Mouse (Mus musculus): ENCODE data around the gene Gdi2.

Gene Gdi2

GRCm38 (mm10) chr13:3547410-3547809 lies 9.5 kb downstream of the Gdi2 start:
- DNase-seq (ENCODE audit: low read depth, low spot score) = no peak

- DNase-seq (ENCODE audit: low read depth, low spot score) = no peak
These were observed 10.0 kb downstream of the Gdi2 start for GRCm38 (mm10) chr13:3547856-3548255.

- peak; percentile 11 for DNase-seq (ENCODE audit: low read depth, low spot score)
These were observed 25.3 kb downstream of the Gdi2 start for GRCm38 (mm10) chr13:3563130-3563529.

GRCm38 (mm10) chr13:3563953-3564352 lies 26.1 kb downstream of the Gdi2 start:
- no peak for DNase-seq (ENCODE audit: low read depth, low spot score)

- no peak for DNase-seq (ENCODE audit: low read depth, low spot score)
These were observed 52.9 kb downstream of the Gdi2 start for GRCm38 (mm10) chr13:3590789-3591188.

GRCm38 (mm10) chr13:3594311-3594710 lies 56.4 kb downstream of the Gdi2 start:
- DNase-seq (ENCODE audit: low read depth, low spot score) = no peak

- DNase-seq (ENCODE audit: low read depth, low spot score) = no peak
These were observed 58.4 kb downstream of the Gdi2 start for GRCm38 (mm10) chr13:3596232-3596631.

- no peak for DNase-seq (ENCODE audit: low read depth, low spot score)
These were observed 71.9 kb downstream of the Gdi2 start for GRCm38 (mm10) chr13:3609780-3610117.

GRCm38 (mm10) chr13:3610118-3610794 lies 72.4 kb downstream of the Gdi2 start:
- peak; percentile 71 for DNase-seq (ENCODE audit: low read depth, low spot score)

- peak; percentile 100 for DNase-seq (ENCODE audit: low read depth, low spot score)
These were observed 73.1 kb downstream of the Gdi2 start, which contains the start of gene Fam208b for GRCm38 (mm10) chr13:3610795-3611438. Gene Fam208b, minus strand, starts transcription at chr13:3611108.
